Mouse (Mus musculus): Measurements from ENCODE around the gene Robo1.

The Robo1 gene

DNA sequence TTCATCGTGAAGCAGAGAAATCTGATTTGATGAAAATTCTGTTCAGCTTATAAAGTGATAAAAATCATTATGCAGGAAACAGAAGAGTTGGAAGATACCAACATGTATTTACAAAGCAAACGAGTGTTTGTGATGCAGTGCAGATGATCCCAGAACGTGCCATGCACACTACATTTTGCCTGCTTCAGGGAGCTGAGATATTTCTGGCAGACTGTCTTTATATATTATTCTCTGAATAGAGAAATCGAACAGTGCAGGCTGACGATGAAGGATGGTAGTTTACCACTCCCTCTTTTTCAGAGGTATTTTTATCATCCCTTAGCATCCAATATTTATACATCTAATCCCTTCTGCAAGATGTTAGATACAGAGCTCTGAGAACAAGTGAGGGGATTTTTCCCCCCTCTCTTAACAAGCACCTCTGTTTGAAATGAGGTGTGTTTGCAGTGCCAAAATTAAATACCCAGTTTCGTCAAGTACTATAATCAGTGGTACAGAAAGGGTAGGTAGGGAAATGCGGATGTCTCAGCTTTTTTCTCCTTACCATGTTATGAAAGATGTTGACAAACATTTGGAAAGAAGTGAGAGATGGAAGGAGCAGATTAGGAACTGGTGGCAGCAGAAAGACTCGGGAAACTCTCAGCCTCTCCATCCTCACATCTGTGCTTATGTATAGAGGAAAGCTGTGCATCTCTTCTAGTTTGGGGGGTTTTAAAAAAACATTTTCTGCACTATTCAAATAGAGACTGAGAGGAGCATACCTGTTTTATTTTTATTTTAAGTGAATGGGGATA is at the start of gene Robo1:
Gene Robo1 (plus strand): TSS at position 770 of the 794 bp plus-strand sequence.
- DNase-seq, result no peak

DNA sequence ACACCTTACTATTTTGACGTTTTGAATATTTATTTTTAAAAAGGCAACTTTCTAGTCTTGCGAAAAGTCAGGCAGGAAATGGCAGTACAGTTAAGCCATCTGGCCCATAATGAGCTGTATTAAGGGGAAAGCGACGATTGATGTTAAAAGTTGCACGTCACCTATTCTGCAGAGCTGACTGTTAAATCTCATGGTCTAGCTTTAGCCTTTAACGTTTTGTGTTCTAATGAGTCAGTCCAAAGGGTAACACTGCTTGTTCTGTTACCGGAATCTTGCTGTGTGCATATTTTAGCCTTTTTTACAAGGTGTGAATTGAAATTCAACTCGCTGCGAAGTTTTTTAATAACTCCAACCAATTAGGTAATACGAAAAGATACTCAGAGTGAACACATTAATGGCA is 40.3 kb upstream of the Robo1 start:
- DNase-seq, result no peak

DNA sequence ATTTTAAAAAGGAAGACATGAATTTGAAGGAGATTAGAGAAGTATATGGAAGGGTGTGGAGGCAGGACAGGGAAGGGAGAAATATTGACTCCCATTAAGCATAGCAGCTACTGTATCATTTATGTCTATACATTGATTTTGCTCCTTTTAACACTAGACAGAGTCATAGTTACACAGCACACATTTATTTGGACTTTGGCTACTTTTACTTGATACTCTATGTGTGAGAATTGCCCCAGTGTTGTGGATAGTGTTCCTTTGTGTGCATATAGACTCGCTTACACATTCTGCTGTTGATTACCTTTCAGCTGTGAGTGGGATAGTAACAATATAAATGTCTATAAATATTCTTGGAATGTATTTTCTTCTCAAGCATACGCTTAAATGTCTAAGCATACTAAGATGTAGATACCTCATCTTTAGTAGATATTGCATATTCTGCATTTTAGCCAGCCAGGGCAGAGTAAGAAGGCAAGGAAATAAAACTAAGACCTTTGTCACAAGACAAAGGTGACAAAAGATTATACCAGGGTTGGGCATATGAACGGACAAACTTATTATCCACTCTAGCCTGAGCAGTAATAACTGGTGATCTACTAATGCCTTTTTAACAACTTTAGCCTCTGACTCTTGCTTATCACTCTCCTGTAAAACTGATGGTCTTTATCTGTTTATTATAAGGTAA is 31.6 kb upstream of the Robo1 start:
- DNase-seq, result no peak

DNA sequence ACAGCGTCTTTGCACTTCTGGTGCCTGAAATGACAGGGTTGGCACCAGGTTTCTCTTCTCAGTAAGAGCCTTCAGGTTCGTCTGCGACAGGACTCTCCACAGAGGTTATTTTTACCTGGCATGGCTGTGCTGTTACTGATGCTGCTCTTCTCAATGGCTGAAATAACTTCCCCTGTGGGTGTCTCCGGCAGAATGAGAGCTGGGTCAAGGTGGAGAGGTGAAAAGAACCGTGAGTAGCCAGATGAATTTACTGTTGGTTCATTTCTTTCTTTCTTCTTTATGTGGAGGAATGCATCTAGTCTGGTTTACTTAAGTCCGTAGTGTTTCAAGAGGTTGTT is 194 bp downstream of the Robo1 start:
- no peak for DNase-seq

DNA sequence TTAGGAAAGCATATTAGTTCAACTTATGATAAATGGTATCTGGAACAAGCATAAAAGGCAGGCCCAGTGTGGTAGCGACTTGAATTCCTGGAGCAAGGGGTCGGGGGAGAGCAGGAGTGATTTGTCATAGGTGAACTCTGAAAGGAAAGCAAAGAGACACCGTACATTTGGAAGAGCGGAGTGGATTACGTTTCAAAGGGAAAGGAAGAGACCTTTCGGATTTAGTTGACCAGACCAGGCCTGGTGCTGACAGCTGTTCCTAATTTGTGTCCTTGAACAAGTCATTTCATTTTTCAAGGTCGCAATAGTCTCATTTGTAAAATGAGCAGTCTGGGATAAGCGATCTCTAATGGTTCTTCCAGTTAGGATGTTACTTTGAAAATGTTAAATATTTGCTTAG is 19.2 kb downstream of the Robo1 start:
- DNase-seq, result no peak

DNA sequence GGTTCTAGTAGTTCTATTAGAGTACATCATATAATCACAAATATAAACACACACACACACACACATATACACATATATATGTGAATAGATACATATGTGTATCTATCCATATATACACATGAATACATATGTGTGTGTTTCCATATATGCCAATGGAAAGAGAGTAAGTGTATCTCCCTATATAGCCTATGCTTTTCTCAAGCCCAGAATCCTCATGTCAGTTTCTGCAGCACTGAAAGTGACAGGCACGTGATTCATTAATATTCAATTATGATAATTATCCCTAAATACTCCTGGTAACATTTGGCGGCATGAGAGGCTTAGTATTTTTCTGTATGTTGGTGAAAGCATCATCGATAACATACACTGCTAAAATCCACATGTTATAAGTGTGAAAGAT is 20.5 kb downstream of the Robo1 start:
- no peak for DNase-seq

DNA sequence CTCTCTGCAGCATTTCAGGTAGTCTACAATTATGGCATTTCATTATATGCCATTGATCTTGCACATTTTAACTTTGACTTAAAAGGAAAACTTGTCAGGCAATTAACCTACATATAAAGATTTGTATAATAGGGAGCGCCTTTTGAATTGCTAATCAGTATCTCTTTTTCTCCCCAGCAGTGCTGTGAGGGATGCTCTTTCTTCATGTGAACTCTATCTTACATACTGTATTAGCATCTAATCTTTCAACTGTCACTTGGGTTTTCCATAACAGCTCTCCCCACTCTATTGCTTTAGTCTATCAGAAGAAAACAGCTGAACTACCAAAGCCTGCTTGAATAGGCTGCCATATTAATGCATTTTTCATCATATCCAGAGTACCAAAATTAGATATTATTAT is 29.7 kb downstream of the Robo1 start:
- DNase-seq, result no peak

DNA sequence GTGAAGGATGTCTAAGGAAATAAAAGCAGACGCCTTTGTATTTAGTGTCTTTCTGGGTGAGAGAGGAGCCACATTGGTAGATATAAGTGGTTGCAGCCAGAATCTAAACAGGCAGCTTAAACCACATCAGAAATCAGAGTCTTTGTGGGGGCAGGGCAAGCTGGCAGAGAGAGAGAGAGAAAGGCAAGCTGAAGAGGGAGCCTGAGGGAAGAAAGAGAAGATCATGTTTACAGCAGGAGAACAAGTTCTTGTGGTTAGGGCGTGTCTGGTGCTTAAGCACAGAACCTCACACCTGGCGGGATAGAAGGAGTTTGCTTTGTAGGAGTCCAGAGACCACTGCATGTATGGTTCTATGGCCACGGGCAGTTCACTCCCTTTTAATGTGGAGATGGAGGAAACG is 42.3 kb downstream of the Robo1 start:
- no peak for DNase-seq

DNA sequence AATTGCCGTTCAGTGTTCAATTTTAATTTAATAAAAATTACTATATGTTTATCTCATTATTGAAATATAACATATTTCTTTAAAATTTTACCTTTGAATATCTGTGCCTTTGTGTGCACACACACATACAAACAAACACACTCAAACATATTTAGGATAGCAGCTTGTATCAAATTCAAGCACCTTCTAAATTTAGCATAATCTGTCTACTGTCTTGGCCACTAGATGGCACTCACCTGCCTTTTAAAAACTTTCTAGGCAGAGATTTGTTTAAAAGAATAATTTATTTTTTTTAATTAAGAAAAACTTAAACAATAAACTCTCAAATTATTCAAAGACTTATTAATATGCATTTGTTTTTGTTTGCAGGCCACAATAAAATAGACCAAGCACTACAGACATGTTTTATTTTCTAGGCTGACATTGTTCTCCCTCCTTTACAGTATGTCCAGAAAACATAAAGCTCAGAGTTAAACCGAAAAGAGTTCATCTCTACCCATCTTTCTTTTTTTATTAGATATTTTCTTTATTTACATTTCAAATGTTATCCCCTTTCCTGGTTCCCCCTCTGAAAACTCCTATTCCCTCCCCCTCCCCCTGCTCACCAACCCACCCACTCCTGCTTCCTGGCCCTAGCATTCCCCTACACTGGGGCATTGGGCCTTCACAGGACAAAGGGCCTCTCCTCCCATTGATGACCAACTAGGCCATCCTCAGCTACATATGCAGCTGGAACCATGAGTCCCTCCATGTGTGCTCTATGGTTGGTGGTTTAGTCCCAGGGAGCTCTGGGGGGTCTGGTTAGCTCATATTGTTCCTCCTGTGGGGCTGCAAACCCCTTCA is 48.6 kb downstream of the Robo1 start:
- DNase-seq, result no peak

DNA sequence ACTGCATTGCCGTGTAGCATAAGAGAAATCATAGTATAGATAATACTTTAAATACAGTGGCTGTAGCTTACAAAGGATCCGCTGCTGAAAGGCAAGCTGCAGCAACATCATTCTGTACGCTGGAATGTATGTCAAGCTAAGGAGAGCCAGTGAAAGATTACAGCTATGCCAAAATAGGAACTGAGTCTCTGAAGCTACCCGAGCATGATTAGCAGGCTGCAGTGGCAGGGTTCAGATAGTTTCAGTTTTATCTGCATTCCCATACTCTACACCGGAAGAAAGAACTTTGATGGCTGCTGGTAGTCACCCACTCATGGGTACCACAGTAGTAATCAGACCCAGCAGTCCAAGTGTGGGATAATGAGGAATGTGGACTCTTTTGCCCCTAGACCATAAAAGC is 68.8 kb downstream of the Robo1 start:
- no peak for DNase-seq

DNA sequence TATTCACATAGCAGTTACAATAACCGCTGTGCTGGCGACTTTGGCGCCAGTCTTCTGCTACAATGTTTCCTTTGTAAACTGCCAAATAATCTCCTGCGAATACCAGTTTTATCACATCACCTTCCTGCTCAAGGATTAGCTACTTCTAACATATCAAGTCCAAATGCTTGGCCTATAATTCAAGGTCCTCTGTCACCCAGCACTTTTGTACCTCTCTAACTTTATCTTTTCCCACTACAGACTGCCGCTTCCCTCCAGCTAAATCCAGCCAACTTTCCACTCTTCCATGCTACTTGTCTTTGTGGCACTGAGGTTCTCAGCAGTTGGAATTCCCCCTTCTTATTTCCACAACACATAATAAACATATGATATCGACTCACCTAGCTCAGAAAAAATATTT is 73.7 kb downstream of the Robo1 start:
- no peak for DNase-seq

DNA sequence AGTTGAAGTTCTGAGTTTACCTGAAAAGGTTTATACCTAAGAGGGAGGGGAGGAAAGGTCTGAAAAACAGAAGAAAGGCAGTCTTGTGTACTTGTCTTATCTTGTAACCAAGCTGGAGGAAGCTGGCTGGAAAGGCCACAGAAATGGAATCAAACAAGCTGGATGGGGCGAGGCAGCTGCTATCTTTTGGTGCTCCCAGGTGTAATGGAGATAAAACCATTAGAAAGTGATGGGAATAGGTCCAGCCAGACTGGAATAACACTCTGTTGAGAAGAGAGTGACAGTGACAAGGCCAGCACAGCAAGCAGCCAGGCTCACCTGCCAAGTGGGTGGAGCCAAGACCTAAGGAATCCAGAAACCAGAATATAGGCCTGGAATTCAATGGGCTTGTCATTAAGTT is 75.5 kb downstream of the Robo1 start:
- DNase-seq, result no peak

DNA sequence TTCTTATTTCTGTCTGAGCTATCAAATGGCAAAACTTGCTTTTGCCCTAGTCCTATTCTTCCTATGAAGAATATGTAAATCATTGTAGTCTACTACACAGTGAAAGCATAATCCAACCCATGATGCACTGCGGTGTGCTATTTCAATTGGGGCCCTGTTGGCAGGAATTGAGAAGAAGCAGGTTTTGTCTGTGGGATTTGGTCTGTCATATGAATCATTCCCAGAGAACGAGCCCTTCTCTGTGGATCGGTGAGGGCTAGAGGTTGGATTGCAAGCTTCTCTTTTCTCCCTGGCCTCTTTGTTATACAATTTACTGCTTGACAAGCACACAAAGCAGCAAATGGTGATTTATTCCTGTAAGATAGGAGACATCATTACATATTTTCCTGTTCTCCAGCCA is 85.4 kb downstream of the Robo1 start:
- DNase-seq, result no peak

DNA sequence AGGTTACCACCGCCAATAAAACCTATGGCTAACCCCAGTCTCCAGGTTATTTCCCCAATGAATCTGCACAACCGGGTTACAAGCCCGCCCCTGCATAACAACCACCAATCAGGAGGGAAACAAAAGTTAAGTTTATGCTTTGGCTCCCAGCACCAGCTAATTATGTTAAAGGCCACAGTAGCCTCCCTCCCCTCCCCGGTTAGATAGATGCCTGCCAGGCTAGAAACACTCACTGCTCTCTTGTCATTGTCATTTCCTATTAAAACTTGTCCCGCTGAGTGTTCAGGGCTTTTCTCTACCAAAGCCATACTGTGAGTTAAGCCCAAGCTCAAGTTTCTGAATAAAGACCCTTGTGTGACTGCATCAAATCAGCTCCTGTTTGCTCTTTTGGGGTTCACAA is 90.7 kb downstream of the Robo1 start:
- DNase-seq, result no peak

DNA sequence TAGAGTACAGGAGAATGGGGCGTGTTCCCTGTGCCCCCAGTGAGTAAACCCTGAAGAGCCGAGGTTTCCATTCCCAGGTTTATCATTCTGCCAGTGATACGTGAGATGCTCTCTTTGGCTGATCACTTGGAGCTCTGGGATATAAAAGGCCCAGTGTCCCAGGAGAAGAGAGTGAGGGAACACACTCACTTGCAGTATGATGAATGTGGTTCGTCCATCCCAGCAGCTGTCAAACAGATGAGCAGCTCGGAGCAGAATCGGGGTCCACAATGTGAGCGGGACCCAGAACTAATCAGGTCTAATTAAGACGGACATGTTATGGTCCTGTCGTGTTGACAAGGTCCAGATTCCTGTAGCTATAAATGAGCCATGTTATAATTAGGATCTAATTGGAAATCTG is 94.3 kb downstream of the Robo1 start:
- no peak for DNase-seq

DNA sequence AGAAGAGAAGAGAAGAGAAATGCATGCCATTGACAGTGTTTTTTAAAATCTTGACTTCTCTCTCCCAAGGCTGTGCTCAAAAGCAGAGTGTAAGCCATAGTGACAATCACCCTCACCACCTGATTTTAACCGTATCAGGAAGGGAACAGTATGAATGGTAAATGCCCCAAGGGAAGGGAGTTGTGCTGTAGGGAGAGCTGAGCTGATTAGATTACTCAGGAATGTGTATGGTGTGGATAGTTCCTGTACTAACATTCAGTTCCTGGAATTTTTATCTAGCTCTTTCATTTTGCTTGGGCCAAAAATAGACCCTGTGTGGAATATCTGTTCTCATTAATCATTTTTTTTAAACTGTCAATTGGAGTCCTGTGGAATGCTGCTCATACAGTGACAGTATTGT is 101.7 kb downstream of the Robo1 start:
- DNase-seq, result no peak

DNA sequence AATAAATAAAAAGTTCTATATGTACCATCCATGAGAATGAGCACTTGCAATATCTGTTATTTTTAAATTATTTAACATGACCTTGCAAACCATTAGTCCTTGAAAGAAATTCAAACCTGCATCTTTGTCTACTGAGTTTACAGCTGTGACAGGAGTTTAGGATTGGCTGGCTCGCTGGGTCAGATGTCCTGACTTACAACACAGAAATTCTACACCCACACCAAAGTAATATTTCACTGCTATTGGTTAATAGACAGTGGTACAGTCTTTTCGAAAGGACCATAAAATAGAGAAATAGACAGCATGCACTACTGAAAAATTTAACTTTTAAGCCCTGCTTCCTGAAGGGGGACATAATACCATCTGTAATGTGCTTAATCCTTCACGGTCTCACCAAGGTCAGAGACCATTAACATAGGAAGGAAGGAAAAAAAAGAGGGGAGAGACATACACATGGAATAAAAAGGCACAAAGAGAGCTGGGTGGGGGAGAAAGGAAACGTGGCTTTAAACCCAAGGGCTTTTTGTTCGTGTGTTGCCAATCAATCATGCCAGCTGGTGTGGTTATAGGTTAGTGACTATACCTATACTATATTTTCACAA is 103.7 kb downstream of the Robo1 start:
- DNase-seq, result no peak

DNA sequence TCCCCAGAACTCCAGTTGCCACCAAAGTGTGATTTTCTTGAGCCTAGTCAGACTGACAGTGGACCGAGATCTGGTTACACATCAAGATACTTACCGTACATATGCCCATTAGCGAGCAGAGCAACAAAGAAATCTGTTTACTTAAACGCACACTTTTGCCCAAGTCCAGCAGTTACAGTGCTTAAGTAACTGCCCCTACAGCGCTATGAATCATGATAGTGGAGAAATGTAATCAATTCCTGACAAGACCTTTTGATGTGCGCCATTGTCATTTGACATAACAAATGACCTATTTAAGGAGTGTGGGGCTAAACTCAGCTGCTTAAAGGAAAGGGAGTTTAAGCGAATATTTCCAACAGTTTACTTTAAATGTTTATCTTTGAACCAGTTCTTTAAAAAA is 104.8 kb downstream of the Robo1 start:
- DNase-seq, result no peak

DNA sequence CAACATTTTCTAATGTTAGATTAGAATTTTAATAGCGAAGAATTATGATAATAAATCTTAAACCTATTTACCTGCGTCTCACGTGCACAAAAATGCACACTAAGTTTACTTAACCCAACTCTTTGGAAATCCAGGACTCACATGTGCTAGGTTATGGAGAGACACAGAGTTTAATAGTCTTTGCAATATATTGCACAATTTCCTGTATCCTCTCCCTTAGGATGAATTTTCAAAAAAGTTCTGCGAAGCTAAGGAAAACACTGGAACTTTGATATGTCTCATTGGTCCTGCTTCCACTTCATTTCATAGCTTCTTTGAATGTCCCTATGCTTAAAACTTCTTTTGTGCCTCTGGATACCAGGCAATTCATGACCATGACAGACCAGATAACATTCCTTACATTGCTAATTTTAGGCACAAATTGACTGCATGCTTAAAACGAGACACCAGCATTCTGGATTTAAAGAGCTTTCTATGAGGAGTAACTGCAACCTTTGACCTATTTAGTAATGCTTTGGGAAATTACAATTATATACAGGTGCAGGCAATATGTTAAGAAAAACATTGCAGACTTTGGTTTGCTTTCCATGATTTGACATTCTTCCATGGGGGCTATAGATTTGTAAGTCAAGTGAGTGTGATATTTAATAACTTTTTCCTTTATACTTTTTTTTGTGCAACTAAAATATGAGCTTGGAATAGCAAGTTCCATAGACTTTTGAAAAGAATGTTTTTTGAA is 111.4 kb downstream of the Robo1 start:
- DNase-seq, result no peak

DNA sequence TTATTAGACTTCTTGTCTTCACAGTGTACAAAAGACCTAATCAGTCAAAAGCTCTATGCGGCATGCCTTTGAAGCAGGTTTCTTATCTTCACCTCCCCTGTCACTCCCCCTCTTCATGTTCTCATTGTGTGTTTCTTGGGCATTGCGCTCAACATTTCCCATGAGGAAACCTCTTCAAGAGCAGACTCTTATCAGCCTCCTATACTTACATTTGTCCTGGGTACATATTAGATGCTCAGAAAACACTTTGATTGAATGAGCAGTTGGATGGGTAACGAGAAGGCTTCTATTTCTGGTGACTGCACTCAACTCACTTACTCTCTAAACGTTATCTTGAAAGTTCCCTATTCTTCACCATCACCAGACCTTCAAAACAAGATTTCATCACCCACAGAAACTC is 114.3 kb downstream of the Robo1 start:
- no peak for DNase-seq

DNA sequence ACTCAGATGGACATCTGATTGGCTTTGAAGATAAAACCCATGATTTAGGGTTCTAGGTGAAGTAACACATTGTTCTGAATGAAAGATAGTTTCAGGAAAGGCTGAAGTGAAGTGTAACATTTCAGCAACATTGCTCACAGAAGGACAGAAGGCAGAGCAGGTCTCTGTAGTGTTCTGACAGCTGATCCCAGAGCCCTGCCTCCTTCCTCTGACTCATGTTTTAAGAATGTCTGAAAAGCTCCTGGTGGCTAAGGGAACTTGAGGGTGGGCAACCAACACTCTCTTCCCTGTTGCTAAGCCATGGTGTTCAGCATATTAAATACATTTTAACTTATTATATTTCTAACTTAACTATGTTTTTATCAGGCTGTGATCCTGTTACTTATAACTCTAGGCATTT is 126.3 kb downstream of the Robo1 start:
- no peak for DNase-seq

DNA sequence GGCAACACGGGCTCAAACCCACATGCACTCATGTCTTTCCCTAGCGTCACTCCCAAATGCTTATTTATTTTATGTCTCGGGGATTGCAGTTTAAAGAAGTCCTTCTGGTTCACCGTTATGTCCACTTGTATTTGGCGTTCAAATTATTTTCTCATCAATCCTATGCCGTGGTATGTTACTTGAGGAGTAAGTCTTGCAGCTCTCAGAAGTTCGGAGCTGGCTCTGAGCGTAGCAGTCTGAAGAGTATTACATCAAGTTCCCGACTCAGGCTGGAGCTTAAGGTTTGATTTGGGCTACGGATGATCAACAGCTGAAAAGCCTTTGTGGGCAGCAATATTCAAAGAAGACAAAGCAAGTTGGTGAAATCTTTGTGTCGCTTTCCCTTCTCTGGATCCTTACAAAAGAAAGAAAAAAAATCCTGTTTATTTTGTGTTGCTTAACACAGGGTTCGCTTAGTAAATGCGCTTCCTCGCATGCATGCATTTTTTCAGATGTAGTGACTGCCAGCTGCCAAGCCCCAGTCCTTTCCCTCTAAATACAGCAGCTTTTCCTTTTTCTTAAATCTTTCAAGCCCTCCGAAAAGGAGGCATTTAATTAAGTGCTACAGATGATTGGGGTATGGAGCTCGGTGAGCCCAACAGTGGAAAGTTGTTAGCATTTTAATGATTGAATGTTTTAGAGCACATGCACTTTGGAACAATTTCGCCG is 136.5 kb downstream of the Robo1 start:
- DNase-seq, result no peak
